Mouse (Mus musculus) right cerebral cortex, adult 2 months (tissue): Measurements from ENCODE around the gene Cmc1.
"Not testable (repeated sequence)": the region's sequence is repeated elsewhere in the genome, so short reads cannot be mapped to it uniquely, and the experiment has no call there.

Experiments
- DNase-seq, 2 experiments: peaks; one replicate each; pipeline ENCODE4 v3.0.0; 2021 to 2022; ENCODE audit warnings: low spot score in 2 of 2

The Cmc1 gene

DNA sequence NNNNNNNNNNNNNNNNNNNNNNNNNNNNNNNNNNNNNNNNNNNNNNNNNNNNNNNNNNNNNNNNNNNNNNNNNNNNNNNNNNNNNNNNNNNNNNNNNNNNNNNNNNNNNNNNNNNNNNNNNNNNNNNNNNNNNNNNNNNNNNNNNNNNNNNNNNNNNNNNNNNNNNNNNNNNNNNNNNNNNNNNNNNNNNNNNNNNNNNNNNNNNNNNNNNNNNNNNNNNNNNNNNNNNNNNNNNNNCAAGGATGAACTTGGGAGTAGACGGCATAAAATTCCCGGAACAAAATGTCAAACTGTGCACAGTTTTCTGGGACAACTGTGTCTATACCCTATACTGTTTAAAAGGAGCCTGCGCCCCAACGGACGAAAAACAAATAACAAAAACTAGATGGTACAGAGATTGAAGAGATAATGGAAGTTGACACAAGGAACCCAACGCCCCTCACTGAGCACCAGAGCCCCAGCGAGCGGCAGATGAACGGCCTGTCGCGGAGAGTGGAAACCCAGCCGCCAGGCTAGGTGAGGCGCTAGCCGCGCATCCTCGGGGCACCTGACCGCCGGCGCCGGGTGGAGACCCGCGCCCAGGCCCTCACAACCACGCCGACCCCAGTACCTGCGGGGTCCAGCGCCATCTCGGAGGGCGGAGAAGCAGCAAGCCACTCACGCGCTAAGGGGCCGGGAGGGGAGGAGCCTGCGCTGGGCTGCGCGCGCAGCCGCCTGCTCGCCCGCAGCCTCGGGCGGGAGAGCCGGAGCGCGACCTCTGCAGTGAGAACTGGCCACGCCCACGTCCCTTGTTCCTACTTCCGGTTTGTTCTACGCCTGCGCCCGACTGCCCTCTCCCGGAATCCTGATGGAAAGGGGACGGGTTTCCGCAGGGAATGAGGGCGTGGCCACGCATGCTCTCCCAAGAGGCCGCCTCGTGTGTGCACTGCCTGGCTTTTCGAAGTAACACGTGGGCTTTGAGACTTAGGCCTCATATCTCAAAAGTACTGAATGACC is at the start of gene Cmc1:
Gene Cmc1, minus strand, starts transcription at position 771 of the 996 bp plus-strand sequence.
- peak; percentile 93 to 95 for DNase-seq

DNA sequence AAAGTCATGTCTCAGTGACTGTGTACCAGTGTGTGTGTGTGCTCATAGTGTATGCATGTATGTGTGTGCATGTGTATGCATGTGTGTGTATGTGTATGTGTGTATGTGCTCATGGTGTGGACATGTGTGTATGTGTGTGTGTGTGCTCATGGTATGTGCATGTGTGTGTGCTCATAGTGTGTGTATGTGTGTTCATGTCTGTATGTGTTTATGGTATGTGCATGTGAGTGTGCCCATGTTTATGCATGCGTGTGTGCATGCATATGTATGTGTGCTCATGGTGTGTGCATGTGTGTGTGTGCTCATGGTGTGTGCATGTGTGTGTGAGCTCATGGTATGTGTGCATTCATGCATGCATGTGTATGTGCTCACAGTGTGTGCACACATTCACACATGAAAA is 48.6 kb upstream of the Cmc1 start:
- no peak for DNase-seq

DNA sequence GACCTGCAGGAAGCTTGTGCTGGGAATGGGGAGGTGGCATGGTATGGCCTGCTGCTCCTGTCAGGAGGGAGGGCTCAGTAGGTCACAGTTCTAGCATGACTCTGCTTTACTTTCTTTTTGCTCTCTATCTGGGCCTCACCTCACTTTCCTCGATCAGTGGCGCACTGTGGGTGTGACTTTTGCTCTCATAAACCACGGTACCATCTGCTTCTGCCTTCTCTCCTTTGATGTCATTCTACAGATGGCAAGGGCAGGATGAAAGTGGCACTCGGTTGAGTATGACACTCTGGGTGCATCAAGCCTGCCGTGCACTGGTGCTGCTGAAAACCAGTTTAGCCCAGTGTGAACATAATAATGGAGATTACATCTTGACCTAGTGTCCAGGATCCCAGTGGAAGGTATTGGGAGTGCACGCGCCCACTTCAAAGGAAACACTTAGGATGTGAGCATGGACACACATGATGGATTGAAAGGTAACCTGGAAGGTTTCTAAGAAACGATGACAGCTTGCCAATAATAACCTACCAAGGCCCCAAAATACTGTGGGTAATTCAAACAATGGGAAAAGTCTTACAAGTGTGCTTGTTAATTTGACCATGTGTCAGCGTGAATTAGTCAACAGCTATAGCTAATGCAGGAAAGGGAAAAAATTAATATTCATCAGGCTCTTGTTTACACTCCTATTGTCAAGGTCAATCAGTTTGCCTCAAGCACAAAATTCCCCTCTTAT is 46.8 kb upstream of the Cmc1 start:
- DNase-seq = no peak

DNA sequence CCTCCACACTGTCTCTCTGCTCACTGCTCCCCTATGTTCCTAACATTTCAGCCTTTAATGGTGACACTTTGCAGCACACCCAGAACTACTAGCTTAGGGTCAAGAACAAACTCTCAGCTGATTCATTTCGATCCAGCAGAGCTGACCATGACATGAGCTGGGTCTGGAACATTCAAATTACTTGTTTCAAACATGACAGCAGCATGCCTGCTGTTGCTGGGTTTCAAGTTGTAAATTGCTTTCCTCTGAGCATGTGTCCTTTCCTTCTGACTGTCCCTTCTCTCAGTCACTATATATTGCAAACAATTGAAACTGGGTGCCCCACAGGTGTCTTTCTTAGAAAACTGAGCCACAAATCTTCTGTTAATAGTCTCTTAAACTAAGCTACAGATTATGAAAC is 43.3 kb upstream of the Cmc1 start:
- no peak for DNase-seq

DNA sequence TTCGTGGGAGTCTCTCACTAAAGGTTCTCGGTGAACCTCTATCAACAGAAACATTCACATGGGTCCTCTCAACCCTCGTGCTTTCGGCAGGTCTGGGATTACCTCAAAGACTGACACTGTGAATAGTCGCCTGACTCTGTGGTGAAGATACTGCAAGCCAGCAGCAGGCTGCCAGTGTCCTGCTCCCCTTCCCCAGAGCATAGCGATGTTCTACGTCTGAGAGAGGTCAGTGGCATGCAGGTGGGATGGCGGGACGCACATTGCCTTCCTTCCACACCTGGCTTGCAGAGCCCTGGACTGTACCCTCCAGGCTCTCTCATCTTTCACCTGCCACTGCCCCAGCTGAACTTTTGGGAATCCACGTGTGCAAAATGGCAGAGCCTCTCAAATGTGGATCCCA is 41.3 kb upstream of the Cmc1 start:
- DNase-seq = no peak

DNA sequence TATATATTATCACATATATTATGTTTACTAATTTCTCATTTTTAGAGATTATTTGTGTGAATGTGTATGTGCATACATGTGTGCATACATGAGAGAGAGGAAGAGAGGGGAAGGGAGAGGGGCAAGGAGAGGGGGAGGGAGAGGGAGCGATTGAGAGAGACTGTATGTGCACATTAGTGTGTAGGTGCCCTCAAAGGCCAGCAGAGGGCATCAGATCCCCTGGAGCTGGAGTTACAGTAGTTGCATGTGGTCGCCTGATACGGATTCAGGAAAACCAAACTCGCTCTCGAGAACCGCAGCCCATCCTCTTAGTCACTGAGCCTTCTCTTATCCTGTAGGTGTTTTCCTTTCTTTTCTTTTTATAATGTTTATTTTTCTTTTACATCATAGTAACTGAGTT is 38.4 kb upstream of the Cmc1 start:
- DNase-seq = no peak

DNA sequence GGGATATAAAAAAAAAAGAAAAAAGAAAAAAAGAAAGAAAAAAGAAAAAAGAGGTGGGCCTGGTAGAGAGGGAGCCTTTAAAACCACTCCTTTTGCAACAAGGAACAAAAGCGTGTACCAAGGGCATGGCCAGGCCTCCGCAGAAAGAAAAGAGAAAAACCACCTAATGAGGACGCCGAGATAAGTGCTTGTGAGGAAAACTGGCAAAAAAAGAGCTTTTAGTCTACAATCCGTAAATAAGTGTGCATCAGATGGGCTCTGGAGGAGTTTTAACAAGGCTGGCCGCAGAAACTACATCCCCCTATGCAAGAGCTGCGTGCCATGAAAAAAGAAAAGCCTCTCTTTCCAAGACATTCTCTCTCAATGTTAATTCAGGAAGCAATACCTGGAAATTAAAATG is 37.4 kb upstream of the Cmc1 start:
- DNase-seq = no peak

DNA sequence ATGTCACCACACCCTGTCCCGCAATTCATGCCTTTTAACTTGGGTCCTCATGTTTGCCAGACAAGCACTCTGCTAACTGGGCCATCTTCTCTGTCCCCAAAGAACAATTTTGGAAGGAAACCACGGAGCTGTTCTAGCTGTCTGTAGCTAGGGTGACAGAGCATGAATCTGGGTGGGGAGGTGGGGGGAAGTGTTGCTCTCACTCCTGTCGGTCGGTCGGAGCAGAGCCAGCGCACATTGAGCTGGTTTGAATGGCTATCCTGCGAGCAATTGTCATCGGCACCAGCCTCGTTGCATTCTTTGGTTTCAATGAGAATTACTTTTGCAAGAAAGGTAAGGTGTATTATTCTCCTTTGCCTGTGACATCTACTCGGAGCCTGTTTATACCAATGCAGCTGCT is 36.8 kb upstream of the Cmc1 start:
- no peak for DNase-seq

DNA sequence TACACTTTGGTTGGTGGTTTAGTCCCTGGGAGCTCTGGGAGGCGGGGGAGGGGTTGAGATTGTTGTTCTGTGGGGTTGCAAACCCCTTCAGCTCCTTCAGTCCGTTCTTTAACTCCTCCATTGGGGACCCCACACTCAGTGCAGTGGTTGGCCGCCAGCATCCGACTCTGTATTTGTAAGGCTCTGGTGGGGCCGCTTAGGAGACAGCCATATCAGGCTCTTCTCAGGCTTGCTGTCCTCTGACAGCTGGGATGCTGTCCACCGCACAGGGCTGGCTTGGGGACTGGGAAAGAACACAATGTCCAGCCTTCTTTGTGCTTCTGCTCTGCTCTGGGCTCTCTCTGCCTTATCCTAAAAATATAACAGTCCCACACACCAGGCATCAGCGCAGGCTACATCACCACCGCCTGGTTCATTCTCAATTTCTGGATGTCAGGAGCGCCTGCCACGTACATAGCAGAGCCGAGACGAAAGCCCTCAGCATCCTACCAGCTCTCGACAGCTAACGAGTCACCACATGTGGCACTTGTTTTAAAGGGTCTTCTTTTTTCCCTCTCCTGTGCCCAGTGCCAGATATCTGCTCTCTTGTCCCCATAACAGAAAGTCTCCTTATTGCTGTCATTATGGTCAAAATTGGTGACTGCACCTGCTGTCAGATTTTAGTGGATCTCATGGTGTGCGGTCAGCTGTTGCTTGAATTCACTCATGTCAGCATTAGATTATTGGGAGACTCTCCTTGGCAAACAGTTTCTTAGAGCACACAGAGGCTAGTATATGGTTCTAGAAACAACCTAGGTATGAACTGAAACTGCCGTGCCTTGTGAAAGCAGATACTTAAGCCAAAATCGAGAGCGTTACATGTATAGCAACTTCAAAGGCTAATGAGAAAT is 29.4 kb upstream of the Cmc1 start:
- DNase-seq = no peak

DNA sequence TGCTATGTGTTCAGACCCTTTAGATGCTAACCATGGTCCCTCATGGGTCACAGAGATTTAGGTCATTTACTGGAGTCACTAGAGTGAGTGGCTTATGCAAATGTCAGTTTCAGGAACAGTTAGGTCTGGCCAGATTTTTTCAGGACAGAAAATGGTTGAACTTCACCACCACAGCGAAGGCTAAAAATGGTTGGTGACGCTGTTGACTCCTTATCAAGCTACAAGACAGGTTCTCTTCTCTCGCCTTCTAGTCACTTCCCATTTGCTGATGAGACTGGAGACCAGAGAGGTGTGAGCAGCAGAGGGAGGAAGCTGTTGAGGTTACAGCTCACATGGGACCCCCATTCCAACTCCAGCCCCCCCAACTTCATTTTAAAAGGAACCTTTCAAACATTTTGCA is 26.7 kb upstream of the Cmc1 start:
- DNase-seq = no peak

DNA sequence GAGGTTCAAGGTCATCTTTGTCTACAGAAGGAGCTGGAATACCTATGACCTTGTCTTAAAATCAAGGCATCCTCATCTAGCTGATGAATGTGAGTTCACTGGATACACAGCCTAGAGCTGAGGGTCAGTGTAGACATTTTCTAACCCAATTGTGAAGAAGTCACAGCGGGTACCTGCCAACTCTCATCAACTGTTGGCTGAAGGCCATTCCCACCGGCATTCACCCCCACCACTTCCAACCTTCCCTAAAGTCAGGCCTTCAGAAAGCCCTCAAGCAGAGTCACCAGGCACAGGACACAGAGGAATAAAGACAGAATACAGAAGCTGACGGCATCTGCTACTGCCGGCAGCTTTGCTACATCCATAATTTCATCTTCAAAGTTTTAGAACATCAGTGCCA is 25.4 kb upstream of the Cmc1 start:
- DNase-seq = no peak

DNA sequence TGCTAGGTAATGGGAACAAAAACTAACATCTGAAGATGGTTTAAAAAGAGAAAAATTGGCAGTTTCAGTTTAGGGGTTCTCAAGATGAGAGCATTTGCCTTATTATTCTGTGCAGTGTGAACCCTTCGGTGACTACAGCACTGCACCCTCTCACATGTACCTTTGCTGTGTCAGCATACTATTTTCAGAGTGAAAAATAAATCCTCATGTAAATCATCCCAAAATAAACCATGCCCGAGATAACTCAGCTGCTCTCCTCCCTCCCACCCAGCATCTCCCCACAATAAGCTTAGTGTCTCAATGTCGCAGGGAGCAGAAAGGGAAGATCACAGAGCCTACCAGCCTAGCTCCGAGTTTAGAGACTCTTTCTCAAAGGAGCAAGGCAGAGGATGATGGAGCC is 23.1 kb upstream of the Cmc1 start:
- no peak for DNase-seq

DNA sequence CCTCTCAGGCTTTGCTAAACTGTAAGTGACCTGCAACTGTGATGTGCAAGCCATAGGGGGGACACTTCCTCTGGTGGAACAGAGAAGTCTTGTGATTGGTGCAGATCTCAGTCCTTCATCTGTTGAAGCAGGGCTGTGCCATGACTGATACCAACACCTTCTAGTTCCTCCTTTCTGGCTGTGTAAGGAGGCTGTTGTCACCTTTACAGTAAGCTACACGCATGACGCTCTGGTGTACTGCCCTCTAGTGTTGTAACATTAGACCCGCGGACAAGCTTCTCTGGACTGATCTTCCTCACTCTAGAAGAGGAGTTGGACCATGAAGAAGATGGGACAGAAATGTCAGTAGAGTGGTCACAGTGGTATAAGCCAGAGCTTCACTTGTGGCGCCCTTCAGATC is 18.6 kb upstream of the Cmc1 start:
- DNase-seq = no peak

DNA sequence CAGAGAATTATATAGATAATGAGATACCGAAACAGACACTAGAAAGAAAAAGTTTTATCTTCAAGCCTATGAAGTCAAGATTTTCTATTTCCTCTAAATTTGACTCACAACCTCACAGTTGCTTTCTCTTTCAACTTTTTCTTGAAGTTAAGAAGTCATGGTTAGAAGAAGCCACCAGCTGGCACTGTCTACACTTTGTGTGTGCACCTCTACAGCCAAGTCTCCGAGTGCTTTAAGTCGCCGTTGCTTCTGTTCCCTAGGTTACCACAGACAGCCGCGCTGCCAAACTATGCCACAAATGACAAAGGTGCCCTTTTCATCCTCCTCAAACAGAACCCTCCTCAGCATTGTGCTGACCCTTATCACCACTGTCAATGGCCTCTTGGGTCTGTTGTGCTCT is 17.6 kb upstream of the Cmc1 start:
- DNase-seq = no peak

DNA sequence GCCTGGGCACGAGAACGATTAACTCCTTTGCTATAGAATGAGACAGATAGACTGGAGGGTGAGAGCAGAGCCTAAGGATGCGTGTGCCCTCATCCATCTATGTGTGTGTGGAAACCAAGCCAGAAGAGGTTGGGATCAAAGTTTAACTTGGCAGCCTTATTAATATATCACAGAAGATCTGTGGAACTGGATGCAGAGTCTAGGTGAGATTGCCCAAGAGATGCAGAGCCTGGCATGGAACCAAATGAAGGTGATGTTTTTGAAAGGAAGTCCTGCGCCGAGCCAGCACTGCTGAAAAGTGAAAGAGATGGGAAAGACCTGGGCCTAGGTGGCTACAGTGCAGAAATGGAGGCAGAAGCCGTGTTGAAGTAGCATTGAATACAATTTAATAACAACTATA is 11.6 kb upstream of the Cmc1 start:
- no peak for DNase-seq

DNA sequence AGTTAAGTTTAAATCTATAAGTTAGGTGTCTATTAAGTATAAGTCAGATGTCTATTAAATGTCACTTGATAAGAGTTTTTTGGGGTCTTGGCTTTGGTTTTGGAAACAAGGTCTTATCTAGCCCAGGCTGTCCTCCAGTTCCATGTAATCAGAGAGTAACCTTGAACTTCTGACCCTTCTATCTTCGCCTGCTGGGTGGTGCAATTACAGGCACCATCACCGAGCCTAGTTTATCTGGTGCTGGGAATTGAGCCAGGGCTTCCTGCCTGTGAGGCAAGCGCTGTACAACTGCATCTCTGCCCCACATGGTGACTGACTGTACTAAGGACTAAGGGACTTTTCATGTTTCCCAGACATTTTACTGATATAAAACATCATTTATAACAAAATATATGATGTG is 10.0 kb upstream of the Cmc1 start:
- DNase-seq = no peak

DNA sequence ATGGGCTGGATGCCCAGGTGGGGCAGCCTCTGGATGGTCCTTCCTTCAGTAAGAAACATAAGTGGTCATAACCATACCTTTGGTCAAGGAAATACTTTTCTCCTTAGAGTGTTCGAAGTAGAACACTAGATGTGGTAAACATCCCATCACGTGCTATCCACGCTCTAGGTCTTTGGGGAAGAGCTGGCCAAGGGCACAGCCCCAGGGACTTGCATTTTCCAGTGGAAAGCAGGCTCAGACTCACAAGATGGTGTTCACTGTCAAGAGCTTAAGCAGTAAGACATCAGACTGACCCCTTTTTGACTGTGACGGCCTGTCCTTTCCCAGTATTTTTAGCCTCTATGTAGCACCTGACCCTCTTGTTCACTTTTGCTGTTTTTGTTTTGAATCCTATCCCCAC is 8.2 kb upstream of the Cmc1 start:
- DNase-seq = no peak

DNA sequence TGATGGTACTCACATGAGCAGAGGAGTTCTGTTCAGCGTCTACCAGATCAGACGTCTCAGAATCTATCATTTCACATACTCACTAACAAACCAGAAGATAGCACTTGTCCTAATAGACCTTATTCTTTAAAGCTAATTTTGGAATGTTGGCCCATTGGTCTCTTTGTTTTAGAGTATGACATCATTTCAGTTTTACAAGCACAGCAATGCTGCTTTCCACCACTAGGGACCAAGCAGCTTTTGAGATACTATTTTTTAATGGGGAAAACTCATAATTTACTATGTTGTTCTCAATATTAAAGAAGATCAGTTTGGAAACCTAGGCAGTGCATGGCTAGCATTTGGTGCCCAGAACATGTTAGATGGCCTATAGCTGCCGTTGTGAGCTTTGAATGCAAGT is 7.3 kb upstream of the Cmc1 start:
- DNase-seq = no peak

DNA sequence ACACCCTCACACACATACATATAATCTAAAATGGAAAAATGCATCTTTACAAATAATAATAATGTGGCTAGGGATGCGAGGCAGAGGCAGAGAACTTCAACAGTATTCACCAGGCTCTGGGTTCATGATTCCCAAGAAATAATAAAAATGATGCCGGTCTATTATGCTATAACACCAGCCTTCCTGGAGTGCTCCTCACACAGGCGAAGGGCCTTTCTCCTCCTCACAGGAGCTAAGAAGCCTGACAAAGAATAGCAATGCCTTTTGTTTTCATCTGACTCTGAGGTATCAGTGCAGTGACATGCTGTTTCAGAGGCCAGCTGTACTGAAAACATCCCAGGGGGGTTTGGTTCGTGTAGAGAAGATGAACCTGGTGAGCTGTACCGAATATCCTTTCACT is 4.7 kb upstream of the Cmc1 start:
- DNase-seq = no peak

DNA sequence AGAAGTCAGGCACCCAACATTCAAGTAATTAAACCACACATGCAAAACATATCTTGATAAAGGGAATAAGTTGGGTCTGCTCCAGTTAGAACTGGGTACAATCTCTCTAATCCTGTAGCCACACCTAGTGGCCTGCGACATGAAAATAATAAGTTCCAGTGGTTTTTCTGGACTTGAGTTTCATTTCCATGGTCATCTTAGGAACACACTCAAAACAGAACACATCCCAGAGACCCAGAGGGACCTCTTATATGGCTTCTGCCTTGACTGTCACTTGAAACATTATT is 1.2 kb upstream of the Cmc1 start:
- no peak for DNase-seq

DNA sequence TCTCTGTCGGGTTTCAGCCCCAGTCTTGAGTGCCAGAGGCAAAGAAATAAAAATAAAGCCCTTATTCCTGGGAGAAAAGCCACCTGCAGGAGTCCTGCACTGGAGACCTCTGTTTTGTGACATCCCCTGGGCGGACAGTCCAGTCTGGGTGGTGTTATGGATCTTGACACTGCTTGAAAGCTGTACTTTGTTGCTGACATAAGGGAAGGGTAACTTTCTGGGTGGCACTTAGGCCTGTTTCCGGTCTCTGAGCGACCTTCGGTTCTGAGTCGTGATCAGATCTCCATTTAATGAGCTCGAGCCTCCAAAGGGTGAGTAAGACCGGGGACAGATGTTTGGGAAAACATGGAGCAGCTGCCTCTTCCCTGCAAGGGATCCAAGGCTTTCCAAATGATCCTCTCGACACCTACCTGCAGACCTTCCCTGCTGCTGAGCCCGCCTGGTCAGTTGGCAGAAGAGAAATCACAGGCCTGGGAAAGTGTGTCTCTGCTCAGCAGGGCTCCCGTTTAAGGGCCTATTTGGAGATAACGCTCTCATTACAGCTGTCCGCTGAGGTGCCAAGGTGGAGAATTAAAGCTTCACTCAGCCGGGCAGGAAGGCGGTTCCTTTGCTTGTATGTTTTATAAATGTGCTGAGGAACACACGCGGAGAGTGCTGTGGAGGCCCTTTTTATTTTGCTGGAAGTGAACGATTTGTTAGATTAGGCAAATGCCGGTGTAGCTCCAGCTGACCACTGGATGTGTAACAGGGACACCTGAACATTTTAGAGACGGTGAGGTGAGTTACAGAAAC is 648 bp upstream of the Cmc1 start:
- no peak for DNase-seq

DNA sequence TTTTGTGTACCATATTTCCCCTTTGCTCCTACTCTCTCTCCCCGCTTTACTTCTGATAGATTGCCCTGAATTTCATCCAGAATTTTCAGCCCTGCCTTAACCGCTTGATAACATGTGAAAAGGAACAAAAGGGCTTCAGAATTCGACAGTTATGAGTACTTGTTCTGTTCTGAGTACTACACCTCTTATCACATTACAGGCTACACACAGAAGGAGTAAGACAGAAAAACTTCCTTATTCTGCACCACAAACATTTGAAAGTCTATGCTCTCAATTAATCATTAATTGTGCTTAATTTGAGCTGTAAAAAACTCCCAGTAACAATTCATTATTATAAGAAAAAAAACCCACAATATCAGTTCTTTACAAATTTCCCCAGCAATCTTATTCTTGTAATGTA is 9.6 kb downstream of the Cmc1 start:
- not testable (repeated sequence) for DNase-seq
